Mouse (Mus musculus) CD8-positive naive resting alpha-beta T cell, adult 2 months (primary cell): Measurements from ENCODE around the gene Sdad1.
"Not testable (repeated sequence)": the region's sequence is repeated elsewhere in the genome, so short reads cannot be mapped to it uniquely, and the experiment has no call there.

ENCODE experiments used
- DNase-seq, 2 experiments: peaks; one replicate each; pipeline ENCODE4 v3.0.0; 2022; ENCODE audit warnings: low read depth in 2 of 2, low spot score in 2 of 2

Sdad1 gene

DNA sequence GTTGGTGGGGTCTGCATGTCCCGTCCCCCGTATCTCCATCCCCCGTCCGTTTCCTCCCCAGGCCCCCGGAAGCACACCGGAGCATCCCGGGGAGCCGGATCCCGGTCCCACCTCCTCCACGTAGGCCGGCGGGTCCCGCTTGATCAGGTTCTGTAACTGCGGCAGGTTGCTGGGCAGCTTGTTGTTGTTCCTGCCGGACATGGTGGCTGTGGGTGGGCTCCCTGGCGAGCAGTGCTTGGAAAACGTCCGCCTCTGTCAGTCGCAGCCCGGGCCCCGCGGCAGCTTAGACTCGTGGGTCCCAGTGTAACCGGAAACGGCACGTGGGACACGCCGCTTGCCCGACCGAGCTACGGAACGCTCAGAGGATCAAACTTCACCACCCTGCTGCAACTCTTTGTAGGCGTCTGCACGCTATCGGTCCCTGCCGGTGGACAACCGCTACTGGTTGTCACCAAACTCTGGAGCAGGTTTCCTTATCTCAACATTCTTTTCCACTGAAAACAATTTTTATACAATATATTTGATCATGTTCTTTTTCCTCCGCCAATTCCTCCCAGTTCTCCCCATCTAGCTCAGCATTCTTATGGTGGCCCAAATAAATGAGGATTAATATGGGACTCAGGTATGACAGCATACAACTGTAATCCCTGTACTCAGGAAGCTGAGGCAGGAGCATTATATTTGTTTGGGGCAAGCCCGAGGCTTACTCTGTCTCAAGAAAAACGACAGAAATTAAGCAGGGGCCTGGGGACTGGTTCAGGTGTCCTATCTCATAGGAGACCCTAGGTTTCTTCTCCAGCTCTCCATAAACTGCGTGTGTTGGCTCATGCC lies at the start of gene Sdad1:
TSS of gene Sdad1 (minus strand) at position 799 of the 831 bp plus-strand sequence.
- peak; percentile 87 to 91 for DNase-seq

DNA sequence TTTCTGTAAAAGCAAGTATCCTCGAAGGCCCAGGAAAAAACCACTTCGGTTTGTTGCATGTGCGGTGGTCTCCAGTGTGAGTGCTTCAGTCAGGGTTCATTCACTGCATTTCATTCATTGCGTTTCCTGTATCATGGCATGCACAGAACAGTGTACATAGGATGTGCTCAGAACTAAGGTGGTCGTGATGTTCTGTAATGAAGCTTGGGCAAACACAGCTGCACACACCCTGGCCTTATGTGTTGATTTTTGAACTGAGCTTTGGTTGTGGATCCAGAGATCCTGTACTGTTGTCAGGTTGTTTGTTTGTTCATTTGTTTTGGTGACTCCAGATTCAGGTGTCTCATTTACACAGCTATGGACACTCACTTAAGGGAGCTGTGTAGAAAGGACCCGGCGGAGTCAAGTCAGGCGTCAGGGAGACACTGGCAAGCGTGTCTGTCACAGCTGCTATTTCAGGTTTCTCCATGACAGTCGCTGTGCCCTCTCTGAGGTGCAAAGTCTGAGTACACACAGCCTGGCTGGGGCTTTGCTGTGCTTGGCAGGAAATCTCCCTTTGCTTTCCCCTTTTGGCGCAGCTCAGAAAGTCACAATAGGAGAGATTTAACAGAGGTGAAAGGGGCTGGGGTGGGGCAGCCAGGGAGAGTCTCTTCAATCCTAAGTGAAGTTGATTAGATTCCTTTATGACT lies 48.6 kb upstream of the Sdad1 start:
- no peak for DNase-seq

DNA sequence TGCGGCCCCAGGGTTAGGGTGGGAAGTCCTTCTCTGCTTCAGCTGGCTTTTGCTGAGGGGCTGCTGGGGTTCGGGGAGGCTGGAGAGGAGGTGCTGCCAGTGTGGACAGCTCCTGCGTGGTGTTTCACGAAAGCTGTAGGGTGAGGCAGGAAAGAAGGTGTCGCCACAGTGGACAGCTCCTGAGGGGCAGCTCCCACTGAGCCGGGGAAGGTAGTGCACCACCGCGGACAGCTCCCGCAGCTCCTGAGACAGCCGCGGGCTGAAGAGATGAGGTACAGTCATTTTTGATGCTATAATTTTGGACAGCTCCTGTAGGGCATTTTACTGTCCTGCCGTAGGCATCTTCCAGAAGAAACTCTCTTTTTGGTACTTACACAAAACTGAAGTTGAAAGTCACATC lies 47.8 kb upstream of the Sdad1 start:
- no peak for DNase-seq

DNA sequence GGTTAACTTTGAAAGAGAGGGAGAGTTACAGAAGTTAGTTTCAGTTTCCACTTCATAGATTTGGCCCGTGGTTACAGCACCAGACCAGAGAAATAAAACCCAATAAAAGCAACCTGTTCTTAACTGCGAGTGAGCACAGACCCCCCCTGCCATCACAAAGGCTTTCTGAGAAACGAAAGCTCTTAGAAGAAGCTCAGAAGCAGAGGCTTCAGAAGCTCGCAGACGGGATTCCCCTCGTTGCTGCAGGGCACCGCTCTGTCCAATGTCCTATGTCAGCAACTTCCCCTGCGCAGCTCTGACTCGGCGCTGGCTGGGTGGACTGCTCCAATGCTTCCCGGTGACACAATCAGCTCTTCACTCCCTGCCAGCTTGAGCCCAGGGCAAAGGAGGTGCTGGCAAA lies 43.2 kb upstream of the Sdad1 start:
- DNase-seq, result peak; percentile 35 to 39

DNA sequence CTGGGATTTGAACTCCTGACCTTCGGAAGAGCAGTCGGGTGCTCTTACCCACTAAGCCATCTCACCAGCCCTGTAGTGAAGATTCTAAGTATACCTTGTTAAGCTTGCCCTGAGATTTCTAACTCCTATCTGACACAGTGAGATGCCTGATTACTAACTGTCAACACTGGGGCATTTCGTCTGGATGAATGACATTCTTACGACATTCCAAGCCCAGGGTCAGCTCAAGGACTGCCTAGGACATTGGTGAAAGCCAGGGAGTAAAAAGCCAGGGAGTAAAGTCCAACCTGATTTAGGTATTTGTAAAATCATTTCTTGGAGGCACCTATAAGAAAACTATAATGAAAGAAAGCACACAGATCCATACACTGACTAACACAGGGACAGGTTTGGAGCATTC lies 42.4 kb upstream of the Sdad1 start:
- not testable (repeated sequence) for DNase-seq

DNA sequence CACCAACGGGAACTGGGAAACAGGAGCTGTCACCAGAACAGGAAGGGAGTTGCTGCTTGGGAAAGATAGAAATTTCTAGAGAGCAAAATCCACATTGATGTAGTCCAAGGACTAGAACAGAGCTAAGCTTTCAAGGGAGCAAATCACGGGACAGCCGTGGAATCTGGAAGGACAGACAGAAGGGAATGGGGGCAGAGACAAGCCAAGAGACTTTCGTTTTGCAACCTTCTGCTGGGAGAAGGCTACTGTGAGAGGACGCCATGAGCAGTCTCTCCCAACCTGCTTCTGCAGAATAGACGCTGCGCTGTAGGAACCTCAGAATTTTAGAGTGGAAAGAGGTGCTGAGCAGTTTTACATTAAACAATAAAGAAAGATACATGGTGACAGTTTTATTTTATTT lies 39.5 kb upstream of the Sdad1 start:
- DNase-seq, result no peak

DNA sequence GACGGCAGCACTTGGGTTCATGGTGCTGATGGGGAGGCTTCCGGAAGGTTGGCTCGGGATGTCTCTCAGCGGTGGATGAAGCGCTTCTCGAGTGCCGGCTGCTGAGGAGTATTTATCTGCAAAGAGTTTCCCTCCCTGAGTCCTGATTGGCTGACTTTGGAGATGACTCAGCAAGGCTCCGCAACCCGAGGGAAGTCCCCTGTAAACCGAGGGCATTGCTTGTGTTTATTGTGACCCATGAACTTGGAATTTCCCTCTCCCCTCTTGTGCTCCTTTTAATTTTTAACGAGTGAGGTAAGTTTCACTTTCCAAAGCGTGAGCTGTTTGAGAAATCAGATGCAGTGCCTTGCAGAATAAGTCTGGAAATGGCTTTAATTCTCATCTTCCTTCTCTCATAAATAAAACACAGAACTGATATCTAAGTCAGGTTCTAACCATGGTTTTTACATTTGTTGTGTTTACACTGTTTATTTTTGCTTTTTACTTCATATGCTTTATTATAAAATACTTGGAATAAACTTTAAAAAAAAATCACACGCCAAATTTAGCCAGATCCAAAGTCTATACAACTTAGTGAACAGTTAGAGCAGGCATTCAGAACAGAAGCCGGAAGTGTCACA lies 38.6 kb upstream of the Sdad1 start, which contains the start of gene Cxcl10:
TSS of gene Cxcl10 (minus strand) at position 96 of the 620 bp plus-strand sequence.
- DNase-seq, result peak; percentile 35 to 50

DNA sequence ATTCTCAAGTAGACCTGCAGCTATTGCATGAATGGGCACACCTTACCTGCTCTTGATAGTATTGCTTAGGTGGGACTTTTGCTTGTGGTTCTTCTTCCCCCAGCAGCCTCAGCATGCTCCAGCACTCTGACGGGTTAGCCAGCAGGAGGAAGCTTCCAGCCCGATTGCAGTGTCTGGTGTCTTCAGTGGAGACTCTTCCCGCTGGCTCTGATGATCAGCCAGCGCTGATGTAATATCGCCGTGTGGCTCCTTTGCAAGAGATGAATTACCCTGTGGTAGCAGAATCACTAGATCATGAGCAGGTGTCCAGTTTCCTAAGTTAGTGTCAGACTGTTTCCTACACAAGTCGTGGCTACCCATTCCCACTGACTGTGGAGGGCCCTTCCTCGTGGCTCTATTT lies 34.7 kb upstream of the Sdad1 start:
- no peak for DNase-seq

DNA sequence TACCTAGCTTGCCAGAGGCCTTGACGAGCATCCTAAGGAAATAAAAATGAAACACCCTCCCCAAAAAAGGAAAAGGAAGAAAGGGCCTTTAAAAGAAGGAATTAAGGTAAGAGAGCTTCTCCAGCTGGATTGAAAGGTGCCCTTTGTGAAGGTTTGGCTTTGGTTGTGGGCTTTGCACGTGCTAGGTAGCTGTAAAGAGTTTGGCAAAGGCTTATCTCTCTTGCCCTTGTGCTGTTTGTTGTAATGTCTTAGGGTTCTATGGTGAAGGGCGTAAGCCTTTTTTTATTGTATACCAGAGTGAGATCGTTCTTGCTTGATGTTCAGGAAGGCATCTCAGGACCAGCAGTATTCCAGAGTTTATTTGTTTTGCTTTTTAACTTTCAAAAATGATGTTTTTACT lies 30.3 kb upstream of the Sdad1 start:
- no peak for DNase-seq

DNA sequence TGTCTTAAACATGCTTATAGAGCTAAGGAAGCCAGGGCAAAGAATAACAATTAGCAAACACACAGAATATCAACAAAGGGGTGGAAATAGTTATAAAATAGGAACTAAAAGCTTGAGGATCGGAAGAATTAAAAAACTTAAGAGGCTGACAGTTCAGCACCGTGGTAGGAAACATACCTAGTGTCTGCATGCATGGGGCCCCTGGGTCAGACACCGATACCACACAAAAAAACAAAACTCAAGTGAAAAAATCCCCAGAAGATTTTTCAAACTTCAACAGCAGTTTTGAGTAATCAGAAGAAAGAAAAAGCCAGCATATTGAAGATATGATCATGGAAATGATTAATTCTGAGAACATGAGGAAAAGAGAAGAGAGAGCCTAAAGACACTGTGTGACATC lies 26.5 kb upstream of the Sdad1 start:
- no peak for DNase-seq

DNA sequence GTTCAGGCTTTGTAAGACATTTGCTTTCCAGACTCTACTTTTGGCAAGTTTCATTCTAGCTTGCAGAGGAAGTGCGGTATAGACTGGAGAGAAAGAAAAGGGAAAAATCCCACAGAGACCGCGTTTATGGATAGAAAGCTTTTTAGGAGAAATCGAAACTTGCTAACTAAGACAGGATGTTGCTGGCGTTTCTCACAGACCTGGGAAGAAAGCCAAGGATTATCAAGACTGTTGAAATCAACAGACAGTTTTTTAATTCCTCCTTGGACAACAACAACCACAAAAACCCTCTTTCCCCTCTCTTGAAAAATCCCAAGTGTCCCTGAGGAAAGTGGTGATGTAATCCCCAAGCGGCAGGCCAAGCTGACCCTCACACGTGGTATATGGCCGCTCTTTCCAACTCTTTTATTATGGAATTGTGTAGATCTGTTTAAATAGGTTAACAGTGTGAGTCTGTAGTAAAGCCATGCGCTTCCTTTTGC lies 22.1 kb upstream of the Sdad1 start:
- no peak for DNase-seq

DNA sequence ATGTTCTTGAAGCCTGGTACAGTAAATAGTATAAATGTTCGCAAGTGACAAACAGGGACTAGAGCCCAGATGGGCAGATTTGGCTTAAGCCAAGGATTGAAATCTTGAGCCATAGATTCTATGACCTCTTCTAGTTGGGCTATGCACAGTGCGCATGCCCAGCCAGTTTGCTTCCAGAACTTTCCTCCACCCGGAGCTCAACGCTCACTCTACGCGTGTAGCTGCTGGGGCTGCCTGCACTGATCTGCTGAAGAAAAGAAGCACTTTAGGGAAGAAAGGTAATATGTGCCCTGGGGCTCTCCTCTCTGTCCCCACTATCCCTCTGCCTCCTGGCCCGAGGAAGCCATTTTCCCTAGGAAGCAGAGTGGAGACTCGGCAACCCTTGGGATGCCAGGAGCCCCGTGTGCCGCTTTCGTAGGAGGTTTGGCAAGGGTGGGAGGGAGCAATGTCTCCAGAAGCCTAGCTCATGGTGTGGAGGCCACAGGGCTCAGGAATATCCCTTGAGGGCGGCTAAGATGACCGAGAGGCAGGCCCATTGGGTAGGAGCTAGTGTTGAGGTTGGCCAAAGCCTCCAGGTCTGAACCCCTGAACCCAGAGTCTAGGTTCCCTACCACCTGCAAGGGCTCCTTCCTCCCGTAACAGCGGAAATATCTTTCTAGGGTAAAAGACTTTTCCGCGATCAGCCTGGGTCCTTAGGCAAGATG lies 21.5 kb upstream of the Sdad1 start, which contains the start of gene Art3:
TSS of gene Art3 (plus strand) at position 193 of the 704 bp plus-strand sequence.
- DNase-seq, result no peak

DNA sequence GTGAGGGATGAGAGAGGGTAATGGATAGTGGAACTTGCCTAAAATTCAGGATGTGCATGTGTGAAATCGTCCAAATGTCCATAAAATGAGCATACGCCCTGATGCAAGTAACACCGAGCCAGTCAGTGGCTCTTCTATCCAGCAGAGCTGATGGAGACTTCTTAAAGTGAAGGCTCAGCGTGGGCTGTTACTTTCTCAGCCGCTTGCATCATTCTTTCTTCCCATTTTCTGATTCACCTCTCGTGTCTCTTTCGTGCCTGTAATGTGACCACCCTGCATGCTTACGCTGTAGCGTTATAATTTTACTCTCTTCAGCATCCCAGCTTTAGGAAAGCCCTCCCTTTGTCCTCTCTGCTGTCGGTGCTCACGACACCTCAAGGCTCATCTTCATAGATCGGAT lies 20.8 kb upstream of the Sdad1 start:
- no peak for DNase-seq

DNA sequence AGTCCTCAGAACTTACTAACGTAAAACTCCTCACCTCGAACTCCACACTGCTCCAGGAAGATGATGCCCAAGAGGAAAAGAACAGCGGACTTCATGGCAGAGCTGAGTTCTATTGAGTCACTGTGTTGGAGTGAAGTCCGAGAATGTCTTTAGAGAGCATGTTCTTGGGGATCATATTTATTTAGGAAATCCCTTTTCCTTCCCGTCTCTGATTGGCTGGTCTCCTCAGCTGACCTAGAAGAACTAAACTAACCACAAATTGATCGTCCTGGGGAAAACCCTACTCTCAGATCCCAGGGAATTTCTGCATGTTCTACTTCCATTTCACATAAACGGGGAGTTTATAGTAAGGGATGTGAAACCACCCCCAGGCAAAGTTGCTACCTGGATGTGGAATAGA lies 17.6 kb upstream of the Sdad1 start, which contains the start of gene Cxcl9:
TSS of gene Cxcl9 (minus strand) at position 151 of the 400 bp plus-strand sequence.
- no peak for DNase-seq

DNA sequence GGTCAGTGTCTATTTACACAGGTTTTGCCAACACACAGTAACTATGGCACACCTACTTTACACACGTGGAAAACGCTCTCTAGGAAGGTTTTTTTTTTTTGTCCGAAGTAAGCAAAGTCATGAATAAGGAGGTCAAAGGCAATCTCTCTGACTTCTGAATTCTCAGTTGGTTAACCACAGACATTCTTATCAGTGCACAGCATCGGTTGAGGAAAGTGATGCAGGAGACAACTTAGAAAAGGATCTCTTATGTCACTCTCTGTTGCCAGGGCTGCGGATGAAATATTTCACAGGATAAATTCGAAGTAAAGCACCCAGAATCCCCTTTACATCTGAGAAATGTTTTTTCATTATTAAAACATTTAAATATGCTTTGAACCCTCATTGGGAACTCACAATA lies 17.1 kb upstream of the Sdad1 start:
- DNase-seq, result no peak

DNA sequence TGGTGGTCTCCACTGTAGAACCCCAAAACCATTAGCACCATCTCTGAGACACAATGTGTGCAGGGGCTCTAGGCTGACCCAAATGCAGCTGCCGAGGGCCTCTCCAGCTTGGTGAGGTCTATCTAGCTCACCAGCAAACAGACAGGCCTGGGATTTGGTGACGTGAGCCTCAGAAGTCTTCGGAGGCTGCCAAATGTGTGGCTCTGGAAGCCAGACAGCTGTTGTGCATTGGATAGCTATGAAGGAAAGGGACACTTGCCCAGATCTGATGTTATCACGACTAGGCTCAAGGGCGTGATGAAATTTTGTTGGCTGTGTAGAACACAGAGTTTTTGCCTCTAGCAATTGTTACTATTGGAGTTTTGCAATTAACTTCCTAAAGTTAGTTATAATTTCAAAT lies 13.0 kb upstream of the Sdad1 start:
- DNase-seq, result no peak

DNA sequence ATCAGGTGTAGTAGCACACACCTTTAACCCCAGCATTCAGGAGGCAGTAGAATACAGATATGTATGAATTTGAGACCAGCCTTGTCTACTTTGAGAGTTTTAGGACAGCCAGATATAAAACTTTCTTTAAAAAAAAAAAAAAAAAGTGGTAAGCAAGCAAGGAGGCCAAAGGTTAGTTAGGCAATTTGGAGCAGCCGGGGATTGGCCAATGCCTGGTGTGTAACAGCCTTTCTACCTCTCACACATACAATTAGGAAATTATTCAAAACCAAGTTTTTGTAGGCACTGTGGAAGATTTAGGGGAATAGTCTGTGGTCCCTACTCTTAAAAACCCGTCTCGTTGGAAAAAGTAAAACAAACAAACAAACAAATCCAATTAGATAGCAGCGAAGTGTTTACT lies 12.3 kb upstream of the Sdad1 start:
- no peak for DNase-seq

DNA sequence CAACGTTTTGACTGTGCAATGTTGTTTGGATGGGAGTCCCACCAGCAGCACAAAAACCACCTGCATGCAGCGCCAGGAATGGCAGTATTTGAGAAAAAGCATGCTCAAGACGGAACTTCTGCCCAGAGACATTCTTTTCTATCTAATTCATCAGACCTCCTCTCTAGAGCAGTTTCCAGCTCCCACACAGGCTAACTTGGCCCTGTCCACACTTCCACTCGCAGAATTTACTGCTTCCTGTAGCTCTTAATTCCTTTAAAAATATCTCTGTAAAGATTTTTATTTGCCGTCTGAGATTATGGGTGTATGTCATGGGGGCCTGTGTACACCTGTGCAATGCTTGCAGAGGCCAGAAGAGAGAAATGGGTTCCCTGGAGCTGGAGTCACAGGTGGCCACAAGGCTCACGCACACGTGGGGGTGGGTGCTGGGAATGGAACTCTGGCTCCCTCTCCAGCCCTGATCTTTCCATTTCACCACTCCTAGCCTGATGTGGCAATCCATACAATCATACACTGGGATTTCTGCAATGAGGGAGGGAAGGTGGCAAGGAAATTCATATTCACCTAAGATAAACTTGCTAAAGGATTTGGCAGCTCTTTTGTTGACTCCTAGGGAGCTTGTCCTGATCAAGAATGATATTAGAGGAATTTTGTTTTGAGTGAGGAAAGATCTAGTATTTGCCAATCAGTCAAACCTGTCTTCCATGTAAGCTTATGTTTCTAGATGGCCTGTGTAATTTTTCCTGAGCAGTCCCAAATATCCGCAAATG lies 11.5 kb upstream of the Sdad1 start:
- DNase-seq, result no peak

DNA sequence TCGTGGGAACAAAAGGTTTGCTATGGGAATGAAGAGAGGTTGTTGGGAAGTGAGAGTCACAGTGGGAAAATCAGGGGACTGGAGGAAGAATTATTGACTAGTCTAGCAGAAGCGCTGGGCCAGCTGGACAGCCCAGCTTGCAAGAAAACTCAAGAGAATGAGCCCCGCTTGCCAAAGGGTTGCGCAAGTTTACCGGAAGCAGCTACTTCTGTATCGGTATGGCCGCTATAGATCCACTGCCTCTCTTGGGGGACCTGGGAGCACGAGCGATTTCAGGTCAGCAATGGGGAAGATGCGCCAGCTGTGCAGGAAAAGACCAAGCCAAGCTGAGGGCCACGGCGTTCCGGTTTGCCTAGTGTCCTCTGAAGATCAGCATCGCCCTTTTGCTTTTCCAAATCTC lies 8.3 kb upstream of the Sdad1 start:
- DNase-seq, result no peak

DNA sequence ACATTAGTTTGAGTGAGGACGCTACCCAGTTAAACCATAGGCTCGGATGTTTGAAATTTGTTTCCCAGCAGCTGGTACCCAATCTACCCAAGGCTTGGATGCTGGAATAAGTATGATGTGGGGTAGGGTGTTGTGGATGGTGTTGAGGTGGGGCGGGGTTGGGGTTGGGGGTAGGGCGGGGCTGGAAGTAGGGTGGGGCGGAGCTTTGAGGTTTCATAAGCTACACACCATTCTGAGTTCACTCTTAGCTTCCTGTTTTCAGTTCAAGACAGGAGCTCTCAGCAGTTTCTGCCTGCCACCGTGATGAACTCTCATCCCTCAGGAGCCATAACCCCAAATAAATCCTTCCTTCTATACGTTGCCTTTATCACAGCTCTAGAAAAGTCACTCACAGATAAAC lies 7.8 kb upstream of the Sdad1 start:
- no peak for DNase-seq
